Mouse (Mus musculus) forebrain, embryonic 12.5 days (tissue): ENCODE results near the gene Card14. TPM values are rescaled to one million over a fixed set of nuclear protein-coding genes. Genes with fewer than 3 reads are reported as not detected.
"Not testable (repeated sequence)": the region's sequence is repeated elsewhere in the genome, so short reads cannot be mapped to it uniquely, and the experiment has no call there.

Experiments used
- ATAC-seq: fragments of 200-750 bp; cut with Nextera tagmentation; 2 replicates; pipeline ENCODE4 v1.8.0; 2017; ENCODE audit warnings: moderate TSS enrichment; ENCODE audit not compliant: low FRiP score
- H3K27ac ChIP-seq: fragments of 300-500 bp; sonication (generic); 2 replicates; pipeline ENCODE4 v1.5.1; 2016; ENCODE audit warnings: mild to moderate bottlenecking
- H3K27me3 ChIP-seq: fragments of 300-500 bp; sonication (generic); 2 replicates; pipeline ENCODE4 v1.6.1; 2016; ENCODE audit warnings: mild to moderate bottlenecking
- H3K36me3 ChIP-seq: fragments of 300-500 bp; sonication (generic); replicated peaks from 2 replicates; pipeline ENCODE4 v1.6.1; 2016; ENCODE audit warnings: mild to moderate bottlenecking
- H3K4me1 ChIP-seq: fragments of 300-500 bp; sonication (generic); 2 replicates; pipeline ENCODE4 v1.6.1; 2016
- H3K4me2 ChIP-seq: fragments of 300-500 bp; sonication (generic); 2 replicates; pipeline ENCODE4 v1.6.1; 2016; ENCODE audit warnings: mild to moderate bottlenecking, moderate library complexity
- H3K4me3 ChIP-seq: fragments of 300-500 bp; sonication (generic); replicated peaks from 2 replicates; pipeline ENCODE4 v1.5.1; 2016; ENCODE audit warnings: mild to moderate bottlenecking
- H3K9ac ChIP-seq: fragments of 300-500 bp; sonication (generic); 2 replicates; pipeline ENCODE4 v1.6.1; 2016; ENCODE audit warnings: mild to moderate bottlenecking
- H3K9me3 ChIP-seq: fragments of 300-500 bp; sonication (generic); 2 replicates; pipeline ENCODE4 v1.6.1; 2016
- WGBS: fragments of 180-500 bp; shearing (Covaris S2); methylation state at CpG from one replicate; pipeline ENCODE4 v1.1.7; 2016; 5-methylcytosine and 5-hydroxymethylcytosine counted together
- polyA plus RNA-seq: library from polyadenylated mRNA; unstranded; fragments of >200 nt; fragmentation: Nextera tagmentation; extraction: Ambion mirVana; gene quantifications from 2 replicates; pipeline ENCODE4 v1.2.1, GENCODE M21; 2016

Card14 gene
- polyA plus RNA-seq, 1 experiment from 2014 or later, result 0.06 TPM

GRCm38 (mm10) chr11:119377326-119377725, 69.8 kb downstream of the Card14 start:
- peaks cover 22% of the 10 kb centered on the region for H3K36me3 ChIP-seq

GRCm38 (mm10) chr11:119378551-119378950, 71.0 kb downstream of the Card14 start:
- H3K4me3 ChIP-seq, result no peak overlapping the region
- no peaks in the 10 kb centered on the region for H3K4me1 ChIP-seq
- WGBS, result 97% methylated on average over 1 of the region's 1 CpGs
- no peak overlapping the region for H3K4me2 ChIP-seq
- no peak overlapping the region for H3K27ac ChIP-seq
- H3K36me3 ChIP-seq, result peaks cover 22% of the 10 kb centered on the region
- H3K9ac ChIP-seq, result no peak overlapping the region
- no peak for ATAC-seq
- no peaks in the 10 kb centered on the region for H3K9me3 ChIP-seq
- no peaks in the 10 kb centered on the region for H3K27me3 ChIP-seq

More at GRCm38 (mm10) chr11:119377326-119377725, 69.8 kb downstream of the Card14 start:
- Histone ChIP-seq H3K9ac (no peak overlapping the region), H3K4me2 (no peak overlapping the region), H3K4me1 (no peaks in the 10 kb centered on the region), H3K27ac (no peak overlapping the region), H3K9me3 (no peaks in the 10 kb centered on the region), H3K27me3 (no peaks in the 10 kb centered on the region), H3K4me3 (no peak overlapping the region)
- 92% methylated on average over 11 of the region's 11 CpGs for WGBS
- no peak for ATAC-seq

GRCm38 (mm10) chr11:119381631-119382337, 74.2 kb downstream of the Card14 start:
- Histone ChIP-seq H3K4me2 (no peak overlapping the region), H3K9ac (no peak overlapping the region), H3K4me3 (no peak overlapping the region), H3K4me1 (no peaks in the 10 kb centered on the region), H3K9me3 (no peaks in the 10 kb centered on the region), H3K27me3 (no peaks in the 10 kb centered on the region), H3K27ac (no peak overlapping the region), H3K36me3 (peaks cover 22% of the 10 kb centered on the region)
- 86% methylated on average over 9 of the region's 9 CpGs for WGBS
- no peak for ATAC-seq

GRCm38 (mm10) chr11:119382338-119382850, 74.8 kb downstream of the Card14 start:
- ATAC-seq, result no peak
- H3K4me2 ChIP-seq, result no peak overlapping the region
- H3K36me3 ChIP-seq, result peaks cover 18% of the 10 kb centered on the region
- H3K9me3 ChIP-seq, result no peaks in the 10 kb centered on the region
- H3K4me1 ChIP-seq, result no peaks in the 10 kb centered on the region
- no peak overlapping the region for H3K4me3 ChIP-seq
- peaks cover under 1% of the 10 kb centered on the region; the same call in 1 of the 2 replicates for H3K27me3 ChIP-seq
- H3K27ac ChIP-seq, result no peak overlapping the region
- no peak overlapping the region for H3K9ac ChIP-seq
- 69% methylated on average over 6 of the region's 6 CpGs for WGBS

- WGBS, result 82% methylated on average over 4 of the region's 4 CpGs
- H3K9ac ChIP-seq, result no peak overlapping the region
Observed at GRCm38 (mm10) chr11:119384904-119385303, 77.3 kb downstream of the Card14 start.

GRCm38 (mm10) chr11:119386306-119386705, 78.7 kb downstream of the Card14 start:
- Histone ChIP-seq H3K4me2 (no peak overlapping the region), H3K27ac (no peak overlapping the region), H3K4me3 (no peak overlapping the region), H3K9me3 (no peaks in the 10 kb centered on the region), H3K36me3 (0 out of 2 replicates have a peak, but pooled peaks cover 2% of the 10 kb centered on the region), H3K27me3 (peaks cover 40% of the 10 kb centered on the region), H3K9ac (no peak overlapping the region), H3K4me1 (peaks cover 17% of the 10 kb centered on the region)
- 95% methylated on average over 5 of the region's 5 CpGs for WGBS
- no peak for ATAC-seq

More at GRCm38 (mm10) chr11:119384904-119385303, 77.3 kb downstream of the Card14 start:
- no peak for ATAC-seq
- Histone ChIP-seq H3K27me3 (peaks cover 26% of the 10 kb centered on the region), H3K4me1 (peaks cover 5% of the 10 kb centered on the region; the same call in 1 of the 2 replicates), H3K4me2 (no peak overlapping the region), H3K4me3 (no peak overlapping the region), H3K36me3 (peaks cover 4% of the 10 kb centered on the region), H3K9me3 (no peaks in the 10 kb centered on the region), H3K27ac (no peak overlapping the region)

GRCm38 (mm10) chr11:119387273-119387672, 79.7 kb downstream of the Card14 start:
- 31% methylated on average over 3 of the region's 3 CpGs for WGBS
- not testable (repeated sequence) for H3K4me3 ChIP-seq, ATAC-seq, H3K27ac ChIP-seq, H3K4me2 ChIP-seq, H3K9me3 ChIP-seq, H3K36me3 ChIP-seq, H3K9ac ChIP-seq
- Histone ChIP-seq H3K4me1 (peaks cover 18% of the 10 kb centered on the region), H3K27me3 (peaks cover 50% of the 10 kb centered on the region)

- peak; percentile 31; the same call in 1 of the 2 replicates for ATAC-seq
- Histone ChIP-seq H3K9me3 (no peaks in the 10 kb centered on the region), H3K36me3 (no peaks in the 10 kb centered on the region), H3K27me3 (peaks cover 75% of the 10 kb centered on the region), H3K4me3 (peak overlapping the region; percentile 53), H3K4me2 (peak overlapping the region; percentile 98), H3K4me1 (peaks cover 31% of the 10 kb centered on the region), H3K9ac (peak overlapping the region; percentile 57), H3K27ac (no peak overlapping the region)
- WGBS, result under 1% methylated on average over 35 of the region's 35 CpGs
Observed at GRCm38 (mm10) chr11:119389851-119390270, 82.3 kb downstream of the Card14 start.

- 3% methylated on average over 53 of the region's 53 CpGs for WGBS
- Histone ChIP-seq H3K27ac (no peak overlapping the region), H3K4me1 (peaks cover 33% of the 10 kb centered on the region), H3K36me3 (no peaks in the 10 kb centered on the region), H3K4me3 (peak overlapping the region; percentile 53), H3K9ac (peak overlapping the region; percentile 57), H3K9me3 (no peaks in the 10 kb centered on the region), H3K4me2 (peak overlapping the region; percentile 98), H3K27me3 (peaks cover 82% of the 10 kb centered on the region)
- 0 out of 2 replicates have a peak, but pooled peaks have one; percentile 16 for ATAC-seq
Observed at GRCm38 (mm10) chr11:119390271-119391231, 83.0 kb downstream of the Card14 start.

- WGBS, result 32% methylated on average over 7 of the region's 7 CpGs
- Histone ChIP-seq H3K4me2 (0 out of 2 replicates have a peak overlapping the region, but pooled peaks have one; percentile 77), H3K9ac (no peak overlapping the region), H3K4me3 (no peak overlapping the region), H3K9me3 (no peaks in the 10 kb centered on the region), H3K27ac (no peak overlapping the region), H3K36me3 (no peaks in the 10 kb centered on the region), H3K27me3 (peaks cover 92% of the 10 kb centered on the region), H3K4me1 (peaks cover 39% of the 10 kb centered on the region)
- no peak for ATAC-seq
Observed at GRCm38 (mm10) chr11:119391386-119392000, 83.9 kb downstream of the Card14 start.

GRCm38 (mm10) chr11:119392001-119392614, 84.5 kb downstream of the Card14 start:
- H3K27ac ChIP-seq, result no peak overlapping the region
- ATAC-seq, result no peak
- H3K9me3 ChIP-seq, result no peaks in the 10 kb centered on the region
- H3K4me3 ChIP-seq, result peak overlapping the region; percentile 45; the same call in 1 of the 2 replicates
- H3K36me3 ChIP-seq, result no peaks in the 10 kb centered on the region
- H3K9ac ChIP-seq, result no peak overlapping the region
- 5% methylated on average over 11 of the region's 12 CpGs for WGBS
- H3K27me3 ChIP-seq, result peaks cover 95% of the 10 kb centered on the region
- peaks cover 39% of the 10 kb centered on the region for H3K4me1 ChIP-seq
- H3K4me2 ChIP-seq, result peak overlapping the region; percentile 77; the same call in 1 of the 2 replicates
